Mouse (Mus musculus): Measurements from ENCODE around the gene Surf1. TPM values are rescaled to one million over a fixed set of nuclear protein-coding genes. Genes with fewer than 3 reads are reported as not detected.
"Not testable (repeated sequence)": the region's sequence is repeated elsewhere in the genome, so short reads cannot be mapped to it uniquely, and the experiment has no call there.

Surf1 gene
- polyA plus RNA-seq, 1 experiment from 2014 or later, result 51.9 TPM

DNA sequence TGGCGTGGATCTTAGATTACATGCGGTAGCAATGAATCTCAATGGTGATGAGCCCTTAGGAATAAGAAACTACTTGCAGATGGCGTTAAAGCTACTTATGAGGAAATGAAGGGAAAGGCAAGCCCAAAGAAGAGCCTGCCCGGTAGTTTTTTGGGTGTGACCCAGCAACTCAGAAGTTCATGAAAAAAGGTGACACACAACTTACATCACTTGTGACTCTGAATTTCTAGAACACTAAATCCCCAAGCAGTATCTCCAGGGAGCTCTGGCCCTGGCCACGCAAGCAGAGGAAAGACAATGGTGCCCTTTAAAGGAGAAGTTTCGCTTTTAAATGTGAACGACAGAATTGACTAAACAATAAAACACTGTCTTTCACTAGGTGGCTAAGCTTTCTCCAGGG, 13.0 kb downstream of the Surf1 start:
- Histone ChIP-seq H3K4me2 (ENCODE audit: low read depth, low read length) (peak overlapping the region; percentile 88), H3K4me3 (ENCODE audit: low read length) (peak overlapping the region; percentile 68), H3K36me3 (ENCODE audit: control insufficient read depth, insufficient read depth, low read length) (peaks cover 34% of the 10 kb centered on the region), H3K9ac (ENCODE audit: low read length) (peak overlapping the region; percentile 80), H3K9me3 (ENCODE audit: control insufficient read depth, low read length) (no peaks in the 10 kb centered on the region), H3K27me3 (ENCODE audit: control insufficient read depth, insufficient read depth, low read depth, low read length) (no peaks in the 10 kb centered on the region), H3K27ac (ENCODE audit: low read length) (peak overlapping the region; percentile 80), H3K4me1 (replicated peaks; ENCODE audit: control insufficient read depth, insufficient read depth, low read length) (peaks cover 18% of the 10 kb centered on the region)
- no peak for ATAC-seq (ENCODE audit: low read depth)
- 10% methylated on average over 7 of the region's 7 CpGs for WGBS

GRCm38 (mm10) chr2:26902467-26903220, 13.7 kb downstream of the Surf1 start, which contains the start of gene Surf6:
TSS of gene Surf6 (minus strand) at chr2:26902879.
- H3K27ac ChIP-seq (ENCODE audit: low read length), result peak within 1 kb of the TSS; percentile 80
- peak within 1 kb of the TSS; percentile 88 for H3K4me2 ChIP-seq (ENCODE audit: low read depth, low read length)
- peak; percentile 97 for ATAC-seq (ENCODE audit: low read depth)
- peaks cover 18% of the 10 kb centered on the region for H3K4me1 ChIP-seq (replicated peaks; ENCODE audit: control insufficient read depth, insufficient read depth, low read length)
- no peaks in the 10 kb centered on the region for H3K9me3 ChIP-seq (ENCODE audit: control insufficient read depth, low read length)
- H3K4me3 ChIP-seq (ENCODE audit: low read length), result peak within 1 kb of the TSS; percentile 68
- H3K9ac ChIP-seq (ENCODE audit: low read length), result peak within 1 kb of the TSS; percentile 80
- peaks cover 36% of the 10 kb centered on the region for H3K36me3 ChIP-seq (ENCODE audit: control insufficient read depth, insufficient read depth, low read length)
- under 1% methylated on average over 41 of the region's 41 CpGs for WGBS
- H3K27me3 ChIP-seq (ENCODE audit: control insufficient read depth, insufficient read depth, low read depth, low read length), result no peaks in the 10 kb centered on the region

DNA sequence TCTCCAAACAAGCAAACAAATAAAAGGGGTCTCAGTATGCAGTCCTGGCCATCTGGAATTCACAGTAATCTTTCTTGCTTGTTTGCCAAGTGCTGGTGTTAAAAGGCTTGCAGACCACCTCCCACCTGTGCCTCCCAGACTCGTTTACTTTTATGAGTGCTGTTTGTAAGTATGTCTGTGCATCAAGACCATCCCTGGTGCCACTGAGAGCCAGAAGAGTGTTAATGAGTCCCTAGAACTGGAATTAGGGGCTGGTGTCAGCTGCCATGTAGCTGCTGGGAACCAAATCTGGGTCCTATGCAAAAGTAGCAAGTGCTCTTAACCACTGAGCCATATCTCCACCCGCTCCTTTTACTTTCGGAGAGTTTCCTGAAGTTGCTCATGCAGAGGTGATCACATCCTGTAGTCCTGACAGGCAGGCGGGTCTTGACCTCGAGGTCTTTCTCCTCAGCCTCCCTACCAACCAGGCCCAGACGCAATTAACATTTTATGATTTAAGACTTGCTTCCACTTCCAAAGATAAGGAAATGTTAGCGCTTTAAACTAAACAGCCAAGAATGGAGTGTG, 14.4 kb downstream of the Surf1 start:
- Histone ChIP-seq H3K4me1 (replicated peaks; ENCODE audit: control insufficient read depth, insufficient read depth, low read length) (peaks cover 18% of the 10 kb centered on the region), H3K9ac (ENCODE audit: low read length) (peak overlapping the region; percentile 80), H3K36me3 (ENCODE audit: control insufficient read depth, insufficient read depth, low read length) (peaks cover 35% of the 10 kb centered on the region), H3K27me3 (ENCODE audit: control insufficient read depth, insufficient read depth, low read depth, low read length) (no peaks in the 10 kb centered on the region), H3K9me3 (ENCODE audit: control insufficient read depth, low read length) (no peaks in the 10 kb centered on the region), H3K4me2 (ENCODE audit: low read depth, low read length) (peak overlapping the region; percentile 88), H3K4me3 (ENCODE audit: low read length) (peak overlapping the region; percentile 68), H3K27ac (ENCODE audit: low read length) (no peak overlapping the region)
- no peak for ATAC-seq (ENCODE audit: low read depth)
- 6% methylated on average over 7 of the region's 7 CpGs for WGBS

DNA sequence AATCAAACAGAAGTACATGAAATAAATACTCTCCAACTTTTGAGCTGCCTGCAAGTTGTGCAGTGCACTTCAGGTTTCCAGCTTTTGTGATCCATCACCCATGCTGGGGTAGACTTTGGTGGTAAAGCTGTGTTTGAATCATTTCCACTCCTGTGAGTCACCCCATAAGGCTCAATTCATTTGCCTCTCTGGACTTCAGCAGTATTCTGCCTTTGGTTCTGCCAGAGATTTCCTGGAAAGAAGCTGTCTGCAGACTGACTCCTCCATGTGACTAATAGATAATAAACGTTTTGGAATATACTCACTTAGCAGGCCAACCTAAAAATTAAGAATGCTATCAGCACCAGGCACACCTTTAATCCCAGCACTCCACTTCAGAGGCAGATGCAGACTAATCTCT, 15.6 kb downstream of the Surf1 start:
- H3K4me1 ChIP-seq (replicated peaks; ENCODE audit: control insufficient read depth, insufficient read depth, low read length), result peaks cover 18% of the 10 kb centered on the region
- ATAC-seq (ENCODE audit: low read depth), result no peak
- H3K9me3 ChIP-seq (ENCODE audit: control insufficient read depth, low read length), result no peaks in the 10 kb centered on the region
- H3K27ac ChIP-seq (ENCODE audit: low read length), result no peak overlapping the region
- no peak overlapping the region for H3K4me2 ChIP-seq (ENCODE audit: low read depth, low read length)
- 61% methylated on average over 1 of the region's 1 CpGs for WGBS
- H3K9ac ChIP-seq (ENCODE audit: low read length), result no peak overlapping the region
- H3K27me3 ChIP-seq (ENCODE audit: control insufficient read depth, insufficient read depth, low read depth, low read length), result no peaks in the 10 kb centered on the region
- peaks cover 31% of the 10 kb centered on the region for H3K36me3 ChIP-seq (ENCODE audit: control insufficient read depth, insufficient read depth, low read length)
- H3K4me3 ChIP-seq (ENCODE audit: low read length), result no peak overlapping the region

GRCm38 (mm10) chr2:26895898-26896297, 20.4 kb downstream of the Surf1 start:
- Histone ChIP-seq H3K4me1 (replicated peaks; ENCODE audit: control insufficient read depth, insufficient read depth, low read length) (no peaks in the 10 kb centered on the region), H3K9me3 (ENCODE audit: control insufficient read depth, low read length) (no peaks in the 10 kb centered on the region), H3K4me2 (ENCODE audit: low read depth, low read length) (no peak overlapping the region), H3K4me3 (ENCODE audit: low read length) (no peak overlapping the region), H3K9ac (ENCODE audit: low read length) (no peak overlapping the region), H3K27me3 (ENCODE audit: control insufficient read depth, insufficient read depth, low read depth, low read length) (no peaks in the 10 kb centered on the region), H3K36me3 (ENCODE audit: control insufficient read depth, insufficient read depth, low read length) (peaks cover 57% of the 10 kb centered on the region), H3K27ac (ENCODE audit: low read length) (no peak overlapping the region)
- WGBS, result 84% methylated on average over 4 of the region's 4 CpGs
- ATAC-seq (ENCODE audit: low read depth), result no peak

- H3K27me3 ChIP-seq (ENCODE audit: control insufficient read depth, insufficient read depth, low read depth, low read length); ATAC-seq (ENCODE audit: low read depth); H3K9me3 ChIP-seq (ENCODE audit: control insufficient read depth, low read length); H3K4me2 ChIP-seq (ENCODE audit: low read depth, low read length); H3K4me3 ChIP-seq (ENCODE audit: low read length); H3K27ac ChIP-seq (ENCODE audit: low read length); H3K9ac ChIP-seq (ENCODE audit: low read length); H3K4me1 ChIP-seq (replicated peaks; ENCODE audit: control insufficient read depth, insufficient read depth, low read length): not testable (repeated sequence)
- 73% methylated on average over 4 of the region's 4 CpGs for WGBS
- H3K36me3 ChIP-seq (ENCODE audit: control insufficient read depth, insufficient read depth, low read length), result peaks cover 11% of the 10 kb centered on the region
Measured at GRCm38 (mm10) chr2:26886170-26886569, 30.2 kb downstream of the Surf1 start.

DNA sequence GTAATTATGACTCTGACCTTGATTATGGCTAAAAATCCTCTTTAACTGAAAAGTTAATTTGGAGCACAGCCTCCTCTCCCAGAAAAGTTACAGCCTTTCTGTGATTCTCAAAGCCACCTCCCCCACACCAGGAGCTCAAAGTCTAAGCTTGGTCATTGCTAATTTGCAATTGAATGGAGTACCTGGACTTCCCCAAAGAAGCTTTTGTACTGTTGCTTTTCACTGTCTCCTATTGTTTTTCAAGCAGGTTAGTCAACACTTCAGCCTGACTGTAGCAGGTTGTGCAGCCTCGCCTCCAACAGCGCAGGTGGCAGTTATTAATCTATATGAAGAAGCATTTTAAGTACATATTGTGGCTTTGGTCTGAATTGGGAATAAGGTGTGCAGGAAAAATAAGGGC, 30.8 kb downstream of the Surf1 start:
- H3K9ac ChIP-seq (ENCODE audit: low read length); H3K27ac ChIP-seq (ENCODE audit: low read length); H3K4me3 ChIP-seq (ENCODE audit: low read length); H3K27me3 ChIP-seq (ENCODE audit: control insufficient read depth, insufficient read depth, low read depth, low read length); ATAC-seq (ENCODE audit: low read depth); H3K4me2 ChIP-seq (ENCODE audit: low read depth, low read length); H3K4me1 ChIP-seq (replicated peaks; ENCODE audit: control insufficient read depth, insufficient read depth, low read length); H3K36me3 ChIP-seq (ENCODE audit: control insufficient read depth, insufficient read depth, low read length); H3K9me3 ChIP-seq (ENCODE audit: control insufficient read depth, low read length): not testable (repeated sequence)
- WGBS, result 84% methylated on average over 2 of the region's 2 CpGs

- no peak overlapping the region for H3K4me3 ChIP-seq (ENCODE audit: low read length)
- no peak for ATAC-seq (ENCODE audit: low read depth)
- no peaks in the 10 kb centered on the region for H3K27me3 ChIP-seq (ENCODE audit: control insufficient read depth, insufficient read depth, low read depth, low read length)
- H3K4me2 ChIP-seq (ENCODE audit: low read depth, low read length), result no peak overlapping the region
- no peaks in the 10 kb centered on the region for H3K4me1 ChIP-seq (replicated peaks; ENCODE audit: control insufficient read depth, insufficient read depth, low read length)
- H3K9me3 ChIP-seq (ENCODE audit: control insufficient read depth, low read length), result peaks cover 3% of the 10 kb centered on the region; the same call in 1 of the 2 replicates
- H3K27ac ChIP-seq (ENCODE audit: low read length), result no peak overlapping the region
- no peaks in the 10 kb centered on the region for H3K36me3 ChIP-seq (ENCODE audit: control insufficient read depth, insufficient read depth, low read length)
- H3K9ac ChIP-seq (ENCODE audit: low read length), result no peak overlapping the region
Measured at GRCm38 (mm10) chr2:26878571-26878970, 37.8 kb downstream of the Surf1 start.

GRCm38 (mm10) chr2:26870666-26871065, 45.7 kb downstream of the Surf1 start:
- H3K9me3 ChIP-seq (ENCODE audit: control insufficient read depth, low read length), result no peaks in the 10 kb centered on the region
- no peak overlapping the region for H3K4me2 ChIP-seq (ENCODE audit: low read depth, low read length)
- no peaks in the 10 kb centered on the region for H3K4me1 ChIP-seq (replicated peaks; ENCODE audit: control insufficient read depth, insufficient read depth, low read length)
- H3K4me3 ChIP-seq (ENCODE audit: low read length), result no peak overlapping the region
- H3K27ac ChIP-seq (ENCODE audit: low read length), result no peak overlapping the region
- WGBS, result 36% methylated on average over 6 of the region's 6 CpGs
- H3K9ac ChIP-seq (ENCODE audit: low read length), result no peak overlapping the region
- H3K27me3 ChIP-seq (ENCODE audit: control insufficient read depth, insufficient read depth, low read depth, low read length), result no peaks in the 10 kb centered on the region
- no peak for ATAC-seq (ENCODE audit: low read depth)
- no peaks in the 10 kb centered on the region for H3K36me3 ChIP-seq (ENCODE audit: control insufficient read depth, insufficient read depth, low read length)
